Mouse (Mus musculus): ENCODE results near the gene St6gal1.

- TF ChIP-seq CTCF (IDR thresholded peaks at IDR 0.05; ENCODE audit: borderline replicate concordance, extremely low read depth, insufficient read depth, insufficient read length) (no peak), POLR2A (IDR thresholded peaks at IDR 0.05; ENCODE audit: borderline replicate concordance, extremely low read depth, insufficient read depth, insufficient read length, poor library complexity, severe bottlenecking) (no peak)
Observed at GRCm38 (mm10) chr16:23186418-23186817, 38.1 kb upstream of the St6gal1 start.

Data from brain, embryonic 14.5 days (tissue).